Mouse (Mus musculus): Measurements from ENCODE around the gene Atxn7. TPM values are rescaled to one million over a fixed set of nuclear protein-coding genes. Genes with fewer than 3 reads are reported as not detected.
"Not testable (repeated sequence)": the region's sequence is repeated elsewhere in the genome, so short reads cannot be mapped to it uniquely, and the experiment has no call there.

The Atxn7 gene
- polyA plus RNA-seq, 1 experiment from 2014 or later = 4.0 TPM

- H3K27me3 ChIP-seq (ENCODE audit: insufficient read depth, low read length) = no peaks in the 10 kb centered on the region
- 64% methylated on average over 2 of the region's 2 CpGs for WGBS
- no peaks in the 10 kb centered on the region for H3K9me3 ChIP-seq (replicated peaks; ENCODE audit: low read length)
- no peaks in the 10 kb centered on the region for H3K4me1 ChIP-seq (replicated peaks; ENCODE audit: insufficient read depth, low read length)
- no peak overlapping the region for H3K4me3 ChIP-seq (replicated peaks; ENCODE audit: low read depth, low read length)
- no peak overlapping the region for H3K27ac ChIP-seq
- H3K9ac ChIP-seq (ENCODE audit: low read depth, low read length) = no peak overlapping the region
- no peak overlapping the region for H3K4me2 ChIP-seq (ENCODE audit: low read length)
- ATAC-seq (replicated peaks; ENCODE audit: low FRiP score, low read depth) (no peak), DNase-seq (ENCODE audit: low spot score) (no peak)
- no peak for TF ChIP-seq CTCF (IDR thresholded peaks at IDR 0.05; ENCODE audit: low read depth)
- H3K36me3 ChIP-seq (ENCODE audit: insufficient read depth, low read length) = no peaks in the 10 kb centered on the region
Measured at GRCm38 (mm10) chr14:14036352-14036751, 75.1 kb downstream of the Atxn7 start.

DNA sequence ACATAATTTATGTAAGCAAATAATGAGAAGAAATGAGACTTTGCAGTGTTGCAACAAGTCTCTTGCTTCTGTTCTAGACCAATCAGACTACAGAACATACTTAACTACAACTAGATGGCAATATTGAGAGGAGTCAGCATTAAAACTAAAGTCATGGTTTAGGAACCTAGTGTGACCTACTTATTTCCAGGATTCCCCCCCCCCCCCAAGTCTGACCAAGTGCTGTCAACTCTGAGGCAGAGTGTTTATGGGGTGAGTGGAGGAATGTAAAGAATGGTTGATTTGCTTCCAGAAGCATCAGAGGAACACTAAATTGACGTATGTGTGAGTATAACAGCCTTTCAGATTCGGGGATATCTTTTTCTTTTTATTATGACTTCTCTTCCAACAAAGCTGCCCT is 77.0 kb downstream of the Atxn7 start:
- H3K27ac ChIP-seq = no peak overlapping the region
- H3K9me3 ChIP-seq (replicated peaks; ENCODE audit: low read length) = no peaks in the 10 kb centered on the region
- no peaks in the 10 kb centered on the region for H3K4me1 ChIP-seq (replicated peaks; ENCODE audit: insufficient read depth, low read length)
- H3K36me3 ChIP-seq (ENCODE audit: insufficient read depth, low read length) = no peaks in the 10 kb centered on the region
- DNase-seq (ENCODE audit: low spot score) (peak; percentile 46), ATAC-seq (replicated peaks; ENCODE audit: low FRiP score, low read depth) (no peak)
- no peaks in the 10 kb centered on the region for H3K27me3 ChIP-seq (ENCODE audit: insufficient read depth, low read length)
- no peak overlapping the region for H3K4me3 ChIP-seq (replicated peaks; ENCODE audit: low read depth, low read length)
- TF ChIP-seq CTCF (IDR thresholded peaks at IDR 0.05; ENCODE audit: low read depth) = no peak
- H3K9ac ChIP-seq (ENCODE audit: low read depth, low read length) = no peak overlapping the region
- H3K4me2 ChIP-seq (ENCODE audit: low read length) = no peak overlapping the region
- 60% methylated on average over 2 of the region's 2 CpGs for WGBS

DNA sequence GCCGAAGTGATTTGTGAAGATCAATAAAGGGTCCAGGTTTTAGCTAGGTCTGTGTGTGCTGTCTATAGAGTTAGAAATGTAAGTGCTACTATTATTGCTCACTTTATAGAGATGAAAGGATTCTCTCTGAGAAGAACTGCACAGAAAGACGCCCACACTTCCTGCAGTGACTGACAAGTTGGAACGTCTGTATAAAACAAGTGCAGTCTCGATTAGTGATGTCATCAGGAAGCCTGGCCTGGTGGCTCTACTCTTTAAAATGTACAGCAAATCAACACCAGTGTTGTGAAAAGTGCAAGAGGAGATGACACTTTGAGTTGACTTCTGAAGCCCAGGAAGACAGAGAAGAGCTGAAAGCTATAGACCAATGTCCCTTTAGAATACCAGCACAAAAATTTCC is 81.1 kb downstream of the Atxn7 start:
- TF ChIP-seq CTCF (IDR thresholded peaks at IDR 0.05; ENCODE audit: low read depth) = no peak
- WGBS = 64% methylated on average over 4 of the region's 4 CpGs
- Histone ChIP-seq H3K4me2 (ENCODE audit: low read length) (no peak overlapping the region), H3K9ac (ENCODE audit: low read depth, low read length) (no peak overlapping the region), H3K9me3 (replicated peaks; ENCODE audit: low read length) (no peaks in the 10 kb centered on the region), H3K27ac (no peak overlapping the region), H3K36me3 (ENCODE audit: insufficient read depth, low read length) (0 out of 2 replicates have a peak, but pooled peaks cover 6% of the 10 kb centered on the region), H3K4me1 (replicated peaks; ENCODE audit: insufficient read depth, low read length) (no peaks in the 10 kb centered on the region), H3K27me3 (ENCODE audit: insufficient read depth, low read length) (no peaks in the 10 kb centered on the region), H3K4me3 (replicated peaks; ENCODE audit: low read depth, low read length) (no peak overlapping the region)
- DNase-seq (ENCODE audit: low spot score) = no peak
- ATAC-seq (replicated peaks; ENCODE audit: low FRiP score, low read depth) = no peak

DNA sequence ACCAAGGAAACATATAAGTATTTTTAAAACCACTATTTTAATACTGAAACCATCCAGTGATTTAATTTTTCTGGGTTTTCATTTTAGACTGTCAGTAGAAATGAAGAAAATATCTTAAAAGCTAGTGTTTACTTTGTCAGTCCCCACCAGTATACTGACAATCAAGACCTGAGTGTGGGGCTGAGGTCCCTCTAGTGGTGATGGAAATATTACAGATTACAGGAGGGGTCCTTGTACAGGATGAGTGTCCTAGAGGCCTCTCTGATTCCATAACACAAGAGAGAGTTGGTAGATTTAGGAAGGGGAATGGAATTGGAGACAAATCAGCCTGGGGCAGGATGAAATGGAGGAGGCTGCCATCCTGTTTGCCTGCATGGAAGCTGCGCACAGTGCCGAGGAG is 93.1 kb downstream of the Atxn7 start:
- Histone ChIP-seq H3K27me3 (ENCODE audit: insufficient read depth, low read length) (no peaks in the 10 kb centered on the region), H3K4me1 (replicated peaks; ENCODE audit: insufficient read depth, low read length) (no peaks in the 10 kb centered on the region), H3K9me3 (replicated peaks; ENCODE audit: low read length) (no peaks in the 10 kb centered on the region), H3K9ac (ENCODE audit: low read depth, low read length) (no peak overlapping the region), H3K4me3 (replicated peaks; ENCODE audit: low read depth, low read length) (no peak overlapping the region), H3K27ac (no peak overlapping the region), H3K4me2 (ENCODE audit: low read length) (no peak overlapping the region), H3K36me3 (ENCODE audit: insufficient read depth, low read length) (0 out of 2 replicates have a peak, but pooled peaks cover 19% of the 10 kb centered on the region)
- WGBS = 93% methylated on average over 2 of the region's 2 CpGs
- ATAC-seq (replicated peaks; ENCODE audit: low FRiP score, low read depth) (no peak), DNase-seq (ENCODE audit: low spot score) (peak; percentile 61)
- peak; percentile 66 for TF ChIP-seq CTCF (IDR thresholded peaks at IDR 0.05; ENCODE audit: low read depth)

GRCm38 (mm10) chr14:14059606-14060005 is 98.4 kb downstream of the Atxn7 start:
- not testable (repeated sequence) for H3K9ac ChIP-seq (ENCODE audit: low read depth, low read length); H3K4me1 ChIP-seq (replicated peaks; ENCODE audit: insufficient read depth, low read length); H3K4me3 ChIP-seq (replicated peaks; ENCODE audit: low read depth, low read length); H3K36me3 ChIP-seq (ENCODE audit: insufficient read depth, low read length); H3K9me3 ChIP-seq (replicated peaks; ENCODE audit: low read length); DNase-seq (ENCODE audit: low spot score); H3K27ac ChIP-seq; ATAC-seq (replicated peaks; ENCODE audit: low FRiP score, low read depth); H3K4me2 ChIP-seq (ENCODE audit: low read length); H3K27me3 ChIP-seq (ENCODE audit: insufficient read depth, low read length)

DNA sequence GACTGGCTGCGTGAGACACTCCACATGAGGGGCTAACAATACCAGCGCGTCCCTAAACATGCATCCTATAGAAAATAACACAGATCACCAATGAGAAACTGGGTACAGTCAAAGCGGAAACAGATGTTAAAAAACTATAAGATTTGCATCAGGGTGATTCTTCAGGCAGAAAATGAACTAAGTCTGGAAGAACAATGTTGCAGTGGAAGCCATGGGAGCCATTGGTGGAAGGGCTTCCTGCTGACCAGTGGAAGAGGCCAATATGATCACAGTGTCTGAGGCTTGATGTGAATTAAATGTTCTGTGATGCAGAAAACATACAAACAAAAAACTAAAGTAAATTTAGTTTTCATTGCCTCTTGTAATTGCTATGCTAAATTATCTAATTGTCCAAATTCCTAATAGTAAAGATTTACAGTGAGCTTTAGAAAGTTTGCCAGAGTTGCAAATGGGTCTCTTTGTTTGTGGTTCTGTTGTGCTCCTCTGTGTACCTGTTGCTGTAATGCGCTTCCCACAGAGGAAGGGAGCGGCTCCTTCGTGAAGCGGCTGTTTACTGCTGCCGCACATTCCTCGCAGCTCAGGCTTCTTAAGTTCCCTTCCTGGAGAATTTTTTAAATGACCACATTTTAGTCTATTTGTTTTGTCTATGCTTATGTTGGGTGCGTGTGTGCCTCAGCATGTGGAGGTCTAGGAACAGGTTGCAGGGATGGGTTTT is 101.4 kb downstream of the Atxn7 start:
- ATAC-seq (replicated peaks; ENCODE audit: low FRiP score, low read depth) (no peak), DNase-seq (ENCODE audit: low spot score) (no peak)

More for the DNA sequence above, 101.4 kb downstream of the Atxn7 start:
- Histone ChIP-seq H3K9ac (ENCODE audit: low read depth, low read length) (no peak overlapping the region), H3K27ac (no peak overlapping the region), H3K9me3 (replicated peaks; ENCODE audit: low read length) (no peaks in the 10 kb centered on the region), H3K4me3 (replicated peaks; ENCODE audit: low read depth, low read length) (no peak overlapping the region), H3K27me3 (ENCODE audit: insufficient read depth, low read length) (no peaks in the 10 kb centered on the region), H3K36me3 (ENCODE audit: insufficient read depth, low read length) (0 out of 2 replicates have a peak, but pooled peaks cover 4% of the 10 kb centered on the region), H3K4me1 (replicated peaks; ENCODE audit: insufficient read depth, low read length) (0 out of 2 replicates have a peak, but pooled peaks cover 2% of the 10 kb centered on the region), H3K4me2 (ENCODE audit: low read length) (no peak overlapping the region)
- WGBS = 82% methylated on average over 11 of the region's 11 CpGs
- TF ChIP-seq CTCF (IDR thresholded peaks at IDR 0.05; ENCODE audit: low read depth) = no peak
